Mouse (Mus musculus): ENCODE data around the gene Gucy2c. TPM values are rescaled to one million over a fixed set of nuclear protein-coding genes. Genes with fewer than 3 reads are reported as not detected.

The Gucy2c gene
- total RNA-seq, 2 experiments from 2014 or later: not detected

- DNase-seq: no peak
These were observed 53.4 kb downstream of the Gucy2c start for GRCm38 (mm10) chr6:136728144-136728543.

GRCm38 (mm10) chr6:136723171-136723570 is 58.4 kb downstream of the Gucy2c start:
- DNase-seq: no peak

- DNase-seq: no peak
These were observed 59.0 kb downstream of the Gucy2c start for GRCm38 (mm10) chr6:136722565-136722964.

GRCm38 (mm10) chr6:136721925-136722324 is 59.6 kb downstream of the Gucy2c start:
- DNase-seq: peak; percentile 62

- DNase-seq: no peak
These were observed 61.1 kb downstream of the Gucy2c start for GRCm38 (mm10) chr6:136720436-136720835.

- no peak for DNase-seq
These were observed 65.6 kb downstream of the Gucy2c start for GRCm38 (mm10) chr6:136715881-136716431.

GRCm38 (mm10) chr6:136714097-136714496 is 67.5 kb downstream of the Gucy2c start:
- DNase-seq: no peak

GRCm38 (mm10) chr6:136710408-136710807 is 71.2 kb downstream of the Gucy2c start:
- no peak for DNase-seq

GRCm38 (mm10) chr6:136708597-136708996 is 73.0 kb downstream of the Gucy2c start:
- DNase-seq: no peak

- DNase-seq: no peak
These were observed 79.7 kb downstream of the Gucy2c start for GRCm38 (mm10) chr6:136701878-136702277.

- no peak for DNase-seq
These were observed 80.4 kb downstream of the Gucy2c start for GRCm38 (mm10) chr6:136701185-136701584.

- no peak for DNase-seq
These were observed 90.3 kb downstream of the Gucy2c start for GRCm38 (mm10) chr6:136691314-136691713.

- no peak for DNase-seq
These were observed 91.0 kb downstream of the Gucy2c start for GRCm38 (mm10) chr6:136690527-136690926.

- no peak for DNase-seq
These were observed 91.7 kb downstream of the Gucy2c start for GRCm38 (mm10) chr6:136689790-136690413.

- DNase-seq: no peak
These were observed 96.1 kb downstream of the Gucy2c start for GRCm38 (mm10) chr6:136685433-136685832.

- DNase-seq: no peak
These were observed 97.9 kb downstream of the Gucy2c start for GRCm38 (mm10) chr6:136683410-136684334.

GRCm38 (mm10) chr6:136679381-136679780 is 102.2 kb downstream of the Gucy2c start:
- DNase-seq: no peak

GRCm38 (mm10) chr6:136674935-136675334 is 106.6 kb downstream of the Gucy2c start:
- DNase-seq: no peak

- DNase-seq: peak; percentile 32
These were observed 109.1 kb downstream of the Gucy2c start for GRCm38 (mm10) chr6:136672467-136672866.

GRCm38 (mm10) chr6:136669274-136669673 is 112.3 kb downstream of the Gucy2c start:
- DNase-seq: no peak

GRCm38 (mm10) chr6:136668266-136668986 is 113.1 kb downstream of the Gucy2c start:
- DNase-seq: no peak

GRCm38 (mm10) chr6:136662063-136662462 is 119.5 kb downstream of the Gucy2c start:
- DNase-seq: no peak

- DNase-seq: peak; percentile 80
These were observed 119.9 kb downstream of the Gucy2c start, which contains the start of gene Plbd1 for GRCm38 (mm10) chr6:136661706-136662016. TSS of gene Plbd1 (minus strand) at chr6:136661928.
